Mouse (Mus musculus): ENCODE measurements at regions not wholly inside any gene's neighbourhood (a gene's known extent, or its start where the extent isn't known, plus 50 kb on each side); places are given as distances from the start of the nearest gene placed in this dataset.

- no peak for TF ChIP-seq CTCF (IDR thresholded peaks at IDR 0.05)
- DNase-seq, result no peak
- intact Hi-C loops (cut with DNase I), result no loop called here
Observed at GRCm38 (mm10) chr4:140385226-140385625, 138.6 kb upstream of the Igsf21 start.

GRCm38 (mm10) chr4:140383596-140383995, 137.0 kb upstream of the Igsf21 start:
- Histone ChIP-seq H3K27ac (no peak overlapping the region), H3K4me3 (no peak overlapping the region)
- no peak for TF ChIP-seq CTCF (IDR thresholded peaks at IDR 0.05)
- DNase-seq, result no peak
- intact Hi-C loops (cut with DNase I), result no loop called here

More at GRCm38 (mm10) chr4:140385226-140385625, 138.6 kb upstream of the Igsf21 start:
- Histone ChIP-seq H3K27ac (no peak overlapping the region), H3K4me3 (no peak overlapping the region)

- no peak overlapping the region for H3K27ac ChIP-seq
- TF ChIP-seq CTCF (IDR thresholded peaks at IDR 0.05), result no peak
- intact Hi-C loops (cut with DNase I), result no loop called here
- DNase-seq, result no peak
- H3K4me3 ChIP-seq, result no peak overlapping the region
Observed at GRCm38 (mm10) chr4:140380733-140381132, 134.1 kb upstream of the Igsf21 start.

GRCm38 (mm10) chr4:140377941-140378340, 131.4 kb upstream of the Igsf21 start:
- no peak for DNase-seq
- TF ChIP-seq CTCF (IDR thresholded peaks at IDR 0.05), result no peak
- H3K4me3 ChIP-seq, result no peak overlapping the region
- intact Hi-C loops (cut with DNase I), result no loop called here
- no peak overlapping the region for H3K27ac ChIP-seq

GRCm38 (mm10) chr4:140372586-140373325, 126.2 kb upstream of the Igsf21 start:
- Histone ChIP-seq H3K27ac (no peak overlapping the region), H3K4me3 (no peak overlapping the region)
- DNase-seq, result no peak
- intact Hi-C loops (cut with DNase I), result no loop called here
- TF ChIP-seq CTCF (IDR thresholded peaks at IDR 0.05), result no peak

- DNase-seq, result no peak
- intact Hi-C loops (cut with DNase I), result no loop called here
- Histone ChIP-seq H3K27ac (no peak overlapping the region), H3K4me3 (no peak overlapping the region)
- TF ChIP-seq CTCF (IDR thresholded peaks at IDR 0.05), result no peak
Observed at GRCm38 (mm10) chr4:140371426-140372213, 125.0 kb upstream of the Igsf21 start.

- intact Hi-C loops (cut with DNase I), result no loop called here
- DNase-seq, result no peak
Observed at GRCm38 (mm10) chr4:140366975-140367680, 120.5 kb upstream of the Igsf21 start.

GRCm38 (mm10) chr4:140358846-140359245, 112.3 kb upstream of the Igsf21 start:
- no peak for TF ChIP-seq CTCF (IDR thresholded peaks at IDR 0.05)
- no peak for DNase-seq
- intact Hi-C loops (cut with DNase I), result no loop called here
- Histone ChIP-seq H3K27ac (no peak overlapping the region), H3K4me3 (no peak overlapping the region)

More at GRCm38 (mm10) chr4:140366975-140367680, 120.5 kb upstream of the Igsf21 start:
- TF ChIP-seq CTCF (IDR thresholded peaks at IDR 0.05), result no peak
- Histone ChIP-seq H3K27ac (no peak overlapping the region), H3K4me3 (no peak overlapping the region)

GRCm38 (mm10) chr4:140358103-140358502, 111.5 kb upstream of the Igsf21 start:
- no peak for TF ChIP-seq CTCF (IDR thresholded peaks at IDR 0.05)
- Histone ChIP-seq H3K27ac (no peak overlapping the region), H3K4me3 (no peak overlapping the region)
- intact Hi-C loops (cut with DNase I), result no loop called here
- DNase-seq, result peak; percentile 65

- DNase-seq, result no peak
- Histone ChIP-seq H3K27ac (no peak overlapping the region), H3K4me3 (no peak overlapping the region)
- TF ChIP-seq CTCF (IDR thresholded peaks at IDR 0.05), result no peak
- intact Hi-C loops (cut with DNase I), result no loop called here
Observed at GRCm38 (mm10) chr4:140355144-140355550, 108.6 kb upstream of the Igsf21 start.

- no peak for TF ChIP-seq CTCF (IDR thresholded peaks at IDR 0.05)
Observed at GRCm38 (mm10) chr4:140348802-140349201, 102.2 kb upstream of the Igsf21 start.

GRCm38 (mm10) chr4:140330138-140330537, 83.6 kb upstream of the Igsf21 start:
- no peak overlapping the region for H3K27ac ChIP-seq
- intact Hi-C loops (cut with DNase I), result no loop called here
- TF ChIP-seq CTCF (IDR thresholded peaks at IDR 0.05), result no peak
- no peak for DNase-seq
- H3K4me3 ChIP-seq, result no peak overlapping the region

More at GRCm38 (mm10) chr4:140348802-140349201, 102.2 kb upstream of the Igsf21 start:
- H3K27ac ChIP-seq, result no peak overlapping the region
- no peak for DNase-seq
- intact Hi-C loops (cut with DNase I), result no loop called here
- H3K4me3 ChIP-seq, result no peak overlapping the region
